Mouse (Mus musculus) heart, embryonic 14.5 days (tissue): Measurements from ENCODE around the gene Naa80. TPM values are rescaled to one million over a fixed set of nuclear protein-coding genes. Genes with fewer than 3 reads are reported as not detected.

ENCODE experiments used
- polyA plus RNA-seq: library from polyadenylated mRNA; unstranded; fragments of >200 nt; fragmentation: Nextera tagmentation; extraction: Ambion mirVana; gene quantifications from 2 replicates; pipeline ENCODE4 v1.2.1, GENCODE M21; 2014

Gene Naa80
- polyA plus RNA-seq, 1 experiment from 2014 or later = 14.9 TPM

Other genes starting within 250 kb of the Naa80 start
- 13.6 and 14.2 TPM in 2 replicates for gene Hemk1, start 240.5 kb upstream of the Naa80 start, polyA plus RNA-seq
- 0.51 and 1.1 TPM in 2 replicates for gene 6430571L13Rik, start 238.3 kb upstream of the Naa80 start, polyA plus RNA-seq
- gene Cacna2d2, start 179.3 kb upstream of the Naa80 start, polyA plus RNA-seq = 3.0 and 5.6 TPM in 2 replicates
- 38.6 and 39.7 TPM in 2 replicates for gene Tmem115, start 44.9 kb upstream of the Naa80 start, polyA plus RNA-seq
- 17.6 and 22.8 TPM in 2 replicates for gene Cyb561d2, start 36.7 kb upstream of the Naa80 start, polyA plus RNA-seq
- gene Nprl2, start 36.7 kb upstream of the Naa80 start, polyA plus RNA-seq = 28.4 and 31.6 TPM in 2 replicates
- gene Zmynd10, start 31.6 kb upstream of the Naa80 start, polyA plus RNA-seq = 0.27 TPM in 1 of 2 replicates, not detected in the other
- 42.5 and 47.7 TPM in 2 replicates for gene Rassf1, start 27.3 kb upstream of the Naa80 start, polyA plus RNA-seq
- gene Tusc2, start 15.6 kb upstream of the Naa80 start, polyA plus RNA-seq = 49.0 and 53.0 TPM in 2 replicates
- gene Hyal2, start 10.9 kb upstream of the Naa80 start, polyA plus RNA-seq = 94.1 and 103 TPM in 2 replicates
- gene Hyal1, start 2.0 kb upstream of the Naa80 start, polyA plus RNA-seq = 4.4 and 4.6 TPM in 2 replicates
- gene Hyal3, start 1.9 kb downstream of the Naa80 start, polyA plus RNA-seq = 0.46 and 0.53 TPM in 2 replicates
- gene Ifrd2, start 8.8 kb downstream of the Naa80 start, polyA plus RNA-seq = 44.6 and 45.7 TPM in 2 replicates
- gene Sema3b, start 30.3 kb downstream of the Naa80 start, polyA plus RNA-seq = 6.5 and 7.2 TPM in 2 replicates
- gene Gnai2, start 56.5 kb downstream of the Naa80 start, polyA plus RNA-seq = 379 and 410 TPM in 2 replicates
- 2.7 TPM in 2 replicates for gene Slc38a3, start 90.6 kb downstream of the Naa80 start, polyA plus RNA-seq
- 0.63 and 1.7 TPM in 2 replicates for gene Gnat1, start 100.8 kb downstream of the Naa80 start, polyA plus RNA-seq
- gene Sema3f, start 131.6 kb downstream of the Naa80 start, polyA plus RNA-seq = 4.6 and 6.2 TPM in 2 replicates
- 116 and 118 TPM in 2 replicates for gene Rbm5, start 192.1 kb downstream of the Naa80 start, polyA plus RNA-seq